22 mouse cellular contexts compared by ENCODE assay signal in genomic region chr10:117609810-117610090, GRCm38 (mm10). TPM values are rescaled to one million over a fixed set of nuclear protein-coding genes. Genes with fewer than 3 reads are reported as not detected.
DNase-seq lines count a peak whose midpoint lies in the region; ATAC-seq and TF ChIP-seq lines count a peak whose summit lies in the region.
"Had no signal": no experiment of that assay in that cellular context is flagged by ENCODE, and none has a peak within 500 bp of the region (broad histone marks: within the 10 kb centered on the region; RNA-seq: fewer than 3 reads in every experiment).

No protein-coding gene starts in this region.

- ATAC-seq in stomach, embryonic 14.5 days (ENCODE audit: insufficient number of reproducible peaks, insufficient read depth, low FRiP score, low read depth): 0 out of 2 replicates have a peak, but pooled peaks have one; percentile 24
- no peak for ATAC-seq in stomach, postnatal 0 days (ENCODE audit: low FRiP score, low TSS enrichment)
- no peak for ATAC-seq in stomach, embryonic 16.5 days (ENCODE audit: insufficient read depth, low FRiP score)
- ATAC-seq: activated CD4-positive, CD25-positive, alpha-beta regulatory T cell, adult 4 months; CD4-positive, CD25-positive, alpha-beta regulatory T cell, adult 4 months; Patski had no signal

- no peak for DNase-seq in stomach, postnatal 0 days (ENCODE audit: low spot score)
- peak; percentile 93 for DNase-seq in 3T3-L1 (ENCODE audit: low read depth, low spot score)
- DNase-seq in adrenal gland, adult 2 months: no peak
- DNase-seq in kidney, adult 8-10 months: no peak
- DNase-seq: adrenal gland, adult 8-10 months; adrenal gland, postnatal 10 days; adrenal gland, postnatal 14 days; adrenal gland, postnatal 25 days; adrenal gland, postnatal 36 days; B cell, adult 2 months; cerebellum, adult 11 months; cerebellum, adult 11-12 months; cerebellum, adult 18-20 months; cerebellum, adult 2 months; cerebellum, adult 8-10 months had no signal

- no peaks in the 10 kb centered on the region for H3K9me3 ChIP-seq in stomach, embryonic 14.5 days (ENCODE audit: control insufficient read depth, low read depth, low read length)
- no peaks in the 10 kb centered on the region for H3K9me3 ChIP-seq in stomach, postnatal 0 days (ENCODE audit: control insufficient read depth, low read length)
- no peaks in the 10 kb centered on the region for H3K9me3 ChIP-seq in stomach, embryonic 16.5 days (replicated peaks; ENCODE audit: control insufficient read depth, low read length)
- H3K9me3 ChIP-seq: G1E had no signal

- no peaks in the 10 kb centered on the region for H3K4me1 ChIP-seq in stomach, embryonic 14.5 days (ENCODE audit: control insufficient read depth, insufficient read depth, low read length)
- H3K4me1 ChIP-seq in stomach, postnatal 0 days (replicated peaks; ENCODE audit: control insufficient read depth, insufficient read depth): no peaks in the 10 kb centered on the region
- no peaks in the 10 kb centered on the region for H3K4me1 ChIP-seq in stomach, embryonic 16.5 days (ENCODE audit: control insufficient read depth, insufficient read depth, low read length)

- H3K36me3 ChIP-seq in stomach, embryonic 14.5 days (ENCODE audit: control insufficient read depth, insufficient read depth, low read length): no peaks in the 10 kb centered on the region
- H3K36me3 ChIP-seq in stomach, postnatal 0 days (ENCODE audit: control insufficient read depth, insufficient read depth, low read length): no peaks in the 10 kb centered on the region
- H3K36me3 ChIP-seq in stomach, embryonic 16.5 days (ENCODE audit: control insufficient read depth, insufficient read depth, low read length): no peaks in the 10 kb centered on the region
- H3K36me3 ChIP-seq: G1E had no signal

- no peak overlapping the region for H3K4me2 ChIP-seq in stomach, embryonic 14.5 days (replicated peaks; ENCODE audit: low read depth, low read length)
- H3K4me2 ChIP-seq in stomach, postnatal 0 days (replicated peaks; ENCODE audit: low read depth): no peak overlapping the region
- H3K4me2 ChIP-seq in stomach, embryonic 16.5 days (ENCODE audit: low read depth, low read length): no peak overlapping the region

- TF ChIP-seq EP300 in stomach, postnatal 0 days (optimal IDR thresholded peaks at IDR 0.05): no peak

- no peak overlapping the region for H3K27ac ChIP-seq in stomach, embryonic 14.5 days (ENCODE audit: low read length)
- H3K27ac ChIP-seq in stomach, postnatal 0 days (replicated peaks): no peak overlapping the region
- H3K27ac ChIP-seq in stomach, embryonic 16.5 days (ENCODE audit: low read length): peak overlapping the region; percentile 14; the same call in 1 of the 2 replicates

- no peak overlapping the region for H3K9ac ChIP-seq in stomach, embryonic 14.5 days (replicated peaks; ENCODE audit: low read depth, low read length)
- H3K9ac ChIP-seq in stomach, postnatal 0 days (ENCODE audit: low read length): no peak overlapping the region
- H3K9ac ChIP-seq in stomach, embryonic 16.5 days (ENCODE audit: low read length): no peak overlapping the region

- no peak for TF ChIP-seq CTCF in stomach, postnatal 0 days (IDR thresholded peaks at IDR 0.05; ENCODE audit: low read depth)

- 64% methylated on average over 6 of the region's 6 CpGs for WGBS in stomach, embryonic 14.5 days
- 52% methylated on average over 6 of the region's 6 CpGs for WGBS in stomach, postnatal 0 days
- WGBS in stomach, embryonic 16.5 days: 50% methylated on average over 6 of the region's 6 CpGs

- H3K4me3 ChIP-seq in stomach, embryonic 14.5 days (ENCODE audit: low read depth, low read length): no peak overlapping the region
- H3K4me3 ChIP-seq in stomach, postnatal 0 days (ENCODE audit: low read depth, low read length): no peak overlapping the region
- H3K4me3 ChIP-seq in stomach, embryonic 16.5 days (replicated peaks; ENCODE audit: low read length): no peak overlapping the region

- H3K27me3 ChIP-seq in stomach, embryonic 14.5 days (ENCODE audit: control insufficient read depth, insufficient read depth, low read length): no peaks in the 10 kb centered on the region
- no peaks in the 10 kb centered on the region for H3K27me3 ChIP-seq in stomach, postnatal 0 days (ENCODE audit: control insufficient read depth, insufficient read depth, low read length)
- no peaks in the 10 kb centered on the region for H3K27me3 ChIP-seq in stomach, embryonic 16.5 days (ENCODE audit: control insufficient read depth, insufficient read depth, low read length)
- H3K27me3 ChIP-seq: CH12.LX, Patski had no signal

RNA-seq across cellular contexts. Expression of gene Cpm, which starts 19.6 kb away (rescaled TPM):
- 89.1 and 95.8 TPM in 2 replicates for polyA plus RNA-seq in stomach, embryonic 14.5 days (2014; fragmentation: Nextera tagmentation; extraction: Ambion mirVana)
- 22.9 and 26.6 TPM in 2 replicates for polyA plus RNA-seq in stomach, postnatal 0 days (2015; fragmentation: Nextera tagmentation; extraction: Ambion mirVana)
- polyA plus RNA-seq in stomach, embryonic 16.5 days (2015; fragmentation: Nextera tagmentation; extraction: Ambion mirVana): 74.0 and 88.1 TPM in 2 replicates
- total RNA-seq in adrenal gland, adult 2 months (2021): 10 to 100 TPM; 21.4 to 29.3 TPM
- 14.6 and 19.2 TPM in 2 replicates for polyA plus RNA-seq in adrenal gland, adult 2 months (2012; rRNA removed)
- polyA plus RNA-seq: G1E had no signal
